Mouse (Mus musculus) kidney, adult 9 months (tissue): Measurements from ENCODE around the gene Flvcr2.

Source experiments
- DNase-seq: peaks from one replicate; pipeline ENCODE4 v3.0.0; 2022

Flvcr2 gene

DNA sequence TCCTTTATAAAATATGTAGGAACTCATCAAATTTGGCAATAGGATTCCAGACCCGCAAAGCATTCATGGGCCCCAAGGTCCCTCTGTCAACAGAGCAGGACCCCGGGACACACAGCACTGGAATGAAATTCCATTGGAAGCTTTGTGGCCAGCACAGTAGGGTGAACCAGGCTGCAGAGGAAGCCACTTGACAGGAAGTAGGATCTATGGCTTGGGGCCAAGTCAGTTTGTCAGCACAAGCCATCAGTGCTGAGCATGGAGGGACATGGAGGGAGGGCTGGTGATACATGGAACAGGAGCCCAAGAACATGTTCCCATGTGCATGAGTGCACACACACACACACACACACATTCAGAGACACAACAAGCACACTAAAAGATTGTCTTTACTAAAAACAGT is 10.1 kb upstream of the Flvcr2 start:
- peak; percentile 35 for DNase-seq

DNA sequence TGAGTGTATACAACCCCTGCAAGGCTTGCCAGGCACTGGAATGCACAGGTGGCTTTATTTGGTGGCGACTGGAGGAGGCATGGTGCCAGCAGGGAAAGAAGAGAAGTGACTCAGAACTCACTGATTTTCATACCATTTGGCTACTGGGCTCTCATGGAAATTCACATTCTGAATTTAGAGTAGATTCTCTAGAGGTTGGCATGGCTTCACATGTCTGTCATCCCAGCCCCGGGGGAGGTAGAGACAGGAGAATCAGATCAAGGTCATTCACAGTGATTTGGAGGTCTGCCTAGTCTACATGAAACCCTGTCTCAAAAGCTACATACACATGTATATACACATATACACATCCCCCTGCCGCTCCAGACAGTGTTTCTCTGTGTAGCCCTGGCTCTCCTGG is 9.4 kb upstream of the Flvcr2 start:
- DNase-seq, result no peak

DNA sequence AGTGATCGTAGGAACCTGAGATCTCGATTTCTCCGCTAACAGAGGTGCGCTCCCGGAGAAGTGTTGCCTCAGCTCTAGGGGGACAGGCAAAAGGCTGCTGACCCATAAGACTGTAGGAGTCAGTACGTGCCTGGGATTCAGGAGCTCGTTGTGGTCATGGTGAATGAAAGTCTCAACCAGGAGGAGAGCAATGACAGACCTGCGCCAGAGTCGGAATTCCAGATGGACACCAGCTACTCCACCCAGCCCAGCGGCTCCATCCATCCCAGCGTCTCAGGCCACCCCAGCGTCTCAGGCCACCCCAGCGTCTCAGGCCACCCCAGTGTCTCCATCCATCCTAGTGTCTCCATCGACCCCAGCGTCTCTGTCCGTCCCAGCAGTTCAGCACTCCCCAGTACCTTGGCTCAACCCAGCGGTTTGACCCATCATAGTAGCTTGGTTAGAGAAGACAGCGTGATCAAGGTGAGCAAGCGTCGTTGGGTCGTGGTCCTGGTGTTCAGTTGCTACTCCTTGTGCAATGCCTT is 419 bp downstream of the Flvcr2 start:
- DNase-seq, result no peak

DNA sequence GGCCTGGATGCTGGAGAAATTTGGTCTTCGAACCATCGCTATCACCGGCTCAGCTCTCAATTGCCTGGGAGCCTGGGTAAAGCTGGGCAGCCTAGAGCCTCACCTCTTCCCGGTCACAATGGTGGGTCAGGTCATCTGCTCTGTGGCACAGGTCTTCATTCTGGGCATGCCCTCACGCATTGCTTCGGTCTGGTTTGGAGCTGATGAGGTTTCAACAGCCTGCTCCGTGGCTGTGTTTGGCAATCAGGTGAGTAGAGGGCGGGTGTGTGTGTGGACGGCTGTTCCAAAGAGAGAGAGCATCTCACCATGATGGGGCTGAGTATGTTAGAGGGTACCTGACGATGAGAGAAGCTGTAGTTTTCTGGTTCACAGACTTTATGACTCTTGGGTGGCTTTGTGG is 1.0 kb downstream of the Flvcr2 start:
- DNase-seq, result no peak

DNA sequence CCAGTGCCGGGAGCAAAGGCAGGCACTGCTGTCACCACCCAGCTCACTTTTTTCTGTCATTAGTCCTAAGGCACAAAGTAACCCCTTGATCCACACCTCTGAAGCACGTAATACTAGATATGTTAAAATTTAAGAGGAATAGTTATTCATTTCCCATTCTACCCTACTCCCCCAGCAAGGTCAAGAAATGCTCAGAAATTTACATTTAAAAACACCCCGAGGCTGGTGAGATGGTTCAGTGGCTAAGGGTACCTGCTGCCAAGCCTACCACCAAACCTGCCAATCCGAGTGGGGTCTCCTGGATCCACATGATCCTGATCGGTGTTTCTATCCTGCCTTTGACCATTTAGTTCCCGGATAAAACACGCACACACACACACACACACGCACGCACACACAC is 3.5 kb downstream of the Flvcr2 start:
- peak; percentile 84 for DNase-seq

DNA sequence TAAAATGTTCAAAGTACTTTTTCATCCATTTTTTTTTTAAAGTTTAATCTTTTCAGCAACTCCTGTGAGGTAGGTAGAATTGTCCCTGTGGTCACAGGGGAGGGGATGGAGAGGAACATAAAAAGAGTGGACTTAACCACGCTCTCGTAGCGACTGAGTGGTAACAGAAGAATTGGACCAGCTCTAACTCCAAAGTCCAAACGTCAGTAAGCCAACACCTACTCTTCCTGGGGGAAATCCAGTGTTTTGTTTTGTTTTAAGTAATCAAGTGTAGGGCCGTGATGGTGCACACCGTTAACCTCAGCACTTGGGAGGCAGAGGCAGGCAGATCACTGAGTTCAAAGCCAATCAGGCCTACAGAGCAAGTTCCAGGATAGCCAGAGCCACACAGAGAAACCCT is 5.8 kb downstream of the Flvcr2 start:
- peak; percentile 80 for DNase-seq

DNA sequence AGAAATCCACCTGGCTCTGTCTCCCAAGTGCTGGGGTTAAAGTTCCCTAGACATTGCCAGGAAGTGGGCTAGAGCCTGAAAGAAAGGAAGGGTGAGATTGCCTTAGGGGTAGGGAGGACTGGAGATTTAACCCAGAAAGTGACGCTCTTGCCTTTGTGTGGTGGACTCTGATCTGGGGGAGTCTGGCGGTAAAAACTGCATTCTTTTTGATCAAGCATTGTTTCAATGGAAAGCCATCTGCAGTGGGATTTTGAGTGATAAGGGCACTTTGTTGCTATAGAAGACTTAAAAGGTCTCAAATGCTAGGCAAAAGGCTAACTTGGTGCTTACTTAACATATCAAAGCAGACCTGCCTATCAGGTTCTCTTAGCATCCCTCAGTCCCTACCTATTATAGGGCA is 6.9 kb downstream of the Flvcr2 start:
- no peak for DNase-seq

DNA sequence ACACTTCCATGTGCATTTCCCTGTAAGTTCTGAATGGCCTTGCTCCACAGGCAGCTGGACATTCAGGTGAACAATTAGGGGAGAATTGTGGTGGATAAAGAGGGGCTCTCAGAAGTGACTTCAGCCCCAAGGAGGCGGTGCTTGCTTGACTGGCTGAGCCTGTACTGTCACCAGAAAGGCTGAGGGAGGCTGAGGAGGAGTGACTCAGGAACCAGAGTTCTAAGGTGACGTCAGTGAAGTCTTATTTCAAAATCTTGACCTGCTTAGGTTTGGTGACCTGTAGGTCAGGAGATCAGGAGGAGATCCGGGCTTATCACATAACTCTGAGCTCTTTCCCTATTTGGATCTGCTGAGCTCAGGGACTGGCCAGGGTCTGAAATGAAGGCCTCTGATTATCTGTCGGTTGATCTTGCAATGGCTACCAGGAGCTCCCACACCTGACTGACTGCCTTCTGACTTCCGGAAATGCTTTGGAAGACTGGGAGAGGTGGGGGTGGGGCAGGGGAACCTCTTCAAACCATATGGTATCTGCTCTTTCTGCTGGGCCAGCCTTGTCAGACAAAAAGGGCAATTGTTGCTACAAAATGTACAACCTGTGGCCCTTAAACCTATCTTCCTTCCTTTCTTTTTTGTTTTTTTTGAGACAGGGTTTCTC is 8.4 kb downstream of the Flvcr2 start:
- DNase-seq, result no peak

DNA sequence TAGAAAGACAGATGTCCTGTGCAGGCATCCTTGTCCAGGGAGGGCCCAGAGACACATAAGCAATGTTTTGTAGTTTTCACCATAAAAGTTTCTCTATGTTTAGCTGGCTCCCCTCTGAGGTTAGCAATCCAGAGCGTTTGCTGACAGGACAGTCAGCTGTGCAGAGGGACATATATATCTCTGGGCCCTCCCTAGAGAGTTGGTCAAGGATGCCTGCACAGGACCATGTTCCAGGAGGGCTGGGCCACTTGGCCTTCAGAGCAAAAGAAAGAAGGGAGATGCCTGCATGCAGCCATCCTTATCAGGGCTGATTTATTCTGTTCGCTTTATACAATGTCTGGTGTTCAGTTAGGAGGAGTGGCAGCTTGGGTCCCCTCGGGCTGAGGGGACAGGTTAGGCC is 10.1 kb downstream of the Flvcr2 start:
- DNase-seq, result no peak

DNA sequence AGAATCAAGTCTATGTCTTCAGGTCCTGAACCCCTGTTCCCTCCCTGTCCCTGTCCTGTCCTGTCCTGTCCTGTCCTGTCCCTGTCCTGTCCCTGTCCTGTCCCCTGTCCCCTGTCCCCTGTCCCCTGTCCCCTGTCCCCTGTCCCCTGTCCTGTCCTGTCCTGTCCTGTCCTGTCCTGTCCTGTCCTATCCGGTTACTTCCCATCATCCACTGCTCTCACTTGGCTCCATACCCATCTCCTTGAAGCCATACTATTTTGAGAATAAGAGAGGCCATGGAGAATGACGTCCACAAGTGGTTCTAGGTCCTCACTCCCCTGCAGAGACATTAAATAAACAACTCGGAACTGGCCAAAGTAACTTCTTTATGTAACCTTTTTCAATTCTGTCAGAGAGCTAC is 10.7 kb downstream of the Flvcr2 start:
- no peak for DNase-seq

DNA sequence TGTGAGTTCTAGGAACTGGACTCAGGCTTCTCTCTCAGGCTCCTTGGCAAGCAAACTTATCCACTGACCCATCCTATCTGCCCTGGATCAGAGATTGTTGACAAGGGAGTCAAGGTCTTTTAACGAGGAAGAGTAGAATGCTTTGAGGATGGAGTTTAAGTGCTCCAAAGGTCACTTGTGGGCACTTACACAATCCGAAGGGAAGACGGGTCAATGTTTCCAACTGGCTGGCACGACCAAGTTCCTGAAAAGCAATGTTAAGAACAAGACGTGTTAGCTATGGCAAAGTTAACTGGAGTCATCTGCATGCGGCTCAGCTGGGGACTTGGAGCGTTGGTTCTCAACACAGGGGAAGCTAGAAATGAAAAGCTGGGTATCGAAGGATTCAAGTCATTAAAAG is 12.4 kb downstream of the Flvcr2 start:
- DNase-seq, result peak; percentile 87

DNA sequence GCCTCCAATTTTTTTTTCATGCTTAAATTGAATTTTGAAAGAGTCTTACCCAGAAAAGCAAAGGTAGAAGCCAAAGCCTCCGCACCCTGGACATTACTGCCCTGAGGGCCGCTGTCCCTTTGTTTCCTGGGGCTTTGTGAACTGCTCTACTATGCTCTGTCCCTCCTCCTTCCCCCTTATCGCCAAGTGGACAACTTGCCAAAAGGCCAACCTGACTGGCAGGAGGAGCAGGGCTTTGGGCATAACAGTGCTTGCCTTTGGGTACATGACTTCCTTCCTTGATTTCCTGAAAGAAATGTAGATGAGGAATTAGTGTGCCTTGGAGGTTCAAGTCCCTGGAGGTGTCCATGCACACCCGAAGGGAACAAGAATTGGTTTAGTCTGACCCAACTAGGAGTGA is 15.1 kb downstream of the Flvcr2 start:
- DNase-seq, result peak; percentile 31

DNA sequence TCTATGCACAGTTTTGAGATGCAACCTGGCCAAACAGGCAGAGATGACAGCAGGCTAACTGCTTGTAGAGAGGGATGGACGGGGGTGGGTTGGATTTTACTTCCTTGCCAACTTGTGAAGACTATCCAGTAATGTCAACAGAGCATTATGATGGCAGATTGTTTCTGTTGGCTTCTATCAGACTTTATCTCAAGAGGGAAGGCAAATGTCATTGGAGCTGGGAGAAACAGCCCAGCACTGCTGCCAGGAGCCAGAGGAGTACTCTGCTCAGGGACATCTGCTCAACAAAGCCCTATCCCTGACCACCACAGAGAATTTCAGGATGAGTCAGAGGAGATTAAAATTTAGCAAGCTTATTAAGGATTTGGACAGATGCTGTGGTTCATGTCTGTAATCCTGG is 18.3 kb downstream of the Flvcr2 start:
- no peak for DNase-seq

DNA sequence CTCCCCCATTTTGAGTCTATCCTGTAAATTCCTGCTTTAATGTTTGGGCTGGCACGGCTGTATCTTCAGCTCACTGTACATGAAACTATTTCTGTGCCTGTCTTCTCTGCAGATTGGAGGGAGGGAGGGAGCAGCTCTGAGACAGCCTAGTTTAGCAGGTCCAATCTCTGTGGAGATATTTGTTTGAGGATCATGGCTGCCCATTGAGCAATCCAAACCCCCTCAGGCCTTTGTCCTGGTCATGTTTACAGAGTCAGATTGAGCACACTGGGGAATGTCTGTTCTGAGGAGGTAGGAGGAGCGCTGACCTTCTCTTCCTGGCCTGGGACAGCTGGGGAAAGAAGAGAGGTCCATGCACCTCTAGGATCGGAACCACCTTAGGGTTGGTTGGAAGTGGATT is 19.9 kb downstream of the Flvcr2 start:
- DNase-seq, result no peak

DNA sequence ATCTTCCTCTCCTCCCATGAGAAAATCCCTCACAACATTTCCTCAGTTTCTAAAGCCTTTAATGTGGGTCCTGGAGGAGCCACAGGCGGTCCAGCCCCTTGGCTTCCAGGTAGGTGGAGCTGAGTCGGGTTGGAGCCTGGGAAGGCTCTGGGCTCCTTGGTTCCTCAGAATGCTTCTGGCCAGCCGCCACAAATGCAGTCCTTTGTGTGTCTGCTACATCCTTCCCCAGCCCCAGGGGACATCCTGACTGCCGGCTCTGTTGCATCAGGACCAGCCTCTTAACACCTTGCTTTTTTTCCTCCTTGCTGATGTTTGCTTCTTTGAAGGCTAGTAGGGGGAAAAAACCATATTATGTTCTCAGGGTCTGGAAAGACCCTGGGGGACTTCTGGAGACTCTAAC is 21.4 kb downstream of the Flvcr2 start:
- no peak for DNase-seq

DNA sequence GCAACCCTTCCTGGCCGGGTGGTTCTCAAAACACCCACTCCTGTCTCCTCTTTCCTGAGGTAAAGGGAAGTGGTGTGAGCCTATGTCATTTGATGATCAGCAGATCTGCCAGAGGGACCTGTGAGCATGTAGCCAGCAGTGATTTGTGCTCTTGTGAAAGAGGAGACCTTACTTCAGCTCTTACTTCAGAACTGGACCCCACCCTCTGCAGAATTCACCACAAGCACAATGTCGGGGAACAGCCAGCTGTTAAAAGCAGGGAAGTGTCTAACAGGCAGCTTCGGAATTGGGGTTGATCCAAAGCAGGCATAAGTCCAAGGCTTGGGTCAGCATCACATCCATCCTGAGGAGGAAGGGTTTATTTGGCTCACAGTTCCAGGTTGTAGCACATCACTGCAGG is 25.0 kb downstream of the Flvcr2 start:
- DNase-seq, result peak; percentile 22

DNA sequence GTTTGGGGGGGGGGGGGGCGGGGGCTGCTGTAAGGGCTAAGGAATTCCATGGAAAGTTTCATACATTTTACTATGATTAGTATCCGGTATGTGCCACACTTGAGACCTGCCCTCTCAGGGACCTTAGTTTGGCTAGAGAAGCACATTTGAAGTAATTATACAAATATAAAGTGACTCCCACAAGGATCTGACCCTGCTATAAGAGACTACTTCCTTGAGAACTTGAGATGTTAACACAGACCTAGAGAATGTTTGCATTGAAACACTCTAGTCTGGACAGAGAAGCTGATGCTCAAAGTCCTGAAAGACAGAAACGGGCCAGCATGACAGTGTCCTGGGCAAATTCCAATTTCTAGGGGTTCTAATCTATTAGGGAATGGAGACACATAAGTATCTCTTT is 32.6 kb downstream of the Flvcr2 start:
- no peak for DNase-seq

DNA sequence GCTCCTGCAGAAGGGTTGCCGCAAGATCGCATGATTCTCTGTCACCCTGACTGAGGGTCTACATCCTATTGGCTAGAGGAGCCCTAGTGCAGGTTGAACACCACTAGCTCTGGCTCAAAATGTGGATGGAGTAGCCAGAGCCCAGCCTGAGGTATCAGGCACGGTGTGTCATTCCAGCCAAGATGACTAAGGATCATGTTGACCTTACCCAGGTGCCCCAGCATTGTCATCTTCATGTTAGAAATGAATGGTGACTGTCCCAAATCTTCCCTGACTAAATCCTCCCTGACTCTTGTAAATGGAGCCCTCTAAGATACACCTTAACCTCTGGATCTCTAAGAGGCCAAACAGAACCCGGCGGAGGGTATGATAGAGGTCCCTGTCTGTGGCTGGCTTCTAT is 33.4 kb downstream of the Flvcr2 start:
- DNase-seq, result no peak

DNA sequence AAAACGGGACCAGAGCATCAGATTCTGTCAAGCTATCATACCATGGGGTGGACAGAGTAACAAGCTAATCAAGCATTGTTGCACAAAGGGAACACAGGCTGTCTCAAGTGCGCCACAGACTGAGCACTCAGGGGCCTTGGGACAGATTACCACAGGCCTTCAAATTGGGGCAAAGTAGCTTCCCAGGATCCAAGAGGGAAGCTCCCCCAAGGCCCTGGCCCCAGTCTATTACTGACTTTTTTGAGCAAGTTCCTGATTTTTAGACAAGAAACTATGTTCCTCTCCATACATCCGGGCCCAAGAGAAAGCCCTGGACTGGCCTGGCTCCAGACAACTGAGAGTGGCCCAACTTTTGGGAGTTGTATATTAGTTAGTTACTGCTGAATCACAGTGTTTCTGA is 35.3 kb downstream of the Flvcr2 start:
- no peak for DNase-seq

DNA sequence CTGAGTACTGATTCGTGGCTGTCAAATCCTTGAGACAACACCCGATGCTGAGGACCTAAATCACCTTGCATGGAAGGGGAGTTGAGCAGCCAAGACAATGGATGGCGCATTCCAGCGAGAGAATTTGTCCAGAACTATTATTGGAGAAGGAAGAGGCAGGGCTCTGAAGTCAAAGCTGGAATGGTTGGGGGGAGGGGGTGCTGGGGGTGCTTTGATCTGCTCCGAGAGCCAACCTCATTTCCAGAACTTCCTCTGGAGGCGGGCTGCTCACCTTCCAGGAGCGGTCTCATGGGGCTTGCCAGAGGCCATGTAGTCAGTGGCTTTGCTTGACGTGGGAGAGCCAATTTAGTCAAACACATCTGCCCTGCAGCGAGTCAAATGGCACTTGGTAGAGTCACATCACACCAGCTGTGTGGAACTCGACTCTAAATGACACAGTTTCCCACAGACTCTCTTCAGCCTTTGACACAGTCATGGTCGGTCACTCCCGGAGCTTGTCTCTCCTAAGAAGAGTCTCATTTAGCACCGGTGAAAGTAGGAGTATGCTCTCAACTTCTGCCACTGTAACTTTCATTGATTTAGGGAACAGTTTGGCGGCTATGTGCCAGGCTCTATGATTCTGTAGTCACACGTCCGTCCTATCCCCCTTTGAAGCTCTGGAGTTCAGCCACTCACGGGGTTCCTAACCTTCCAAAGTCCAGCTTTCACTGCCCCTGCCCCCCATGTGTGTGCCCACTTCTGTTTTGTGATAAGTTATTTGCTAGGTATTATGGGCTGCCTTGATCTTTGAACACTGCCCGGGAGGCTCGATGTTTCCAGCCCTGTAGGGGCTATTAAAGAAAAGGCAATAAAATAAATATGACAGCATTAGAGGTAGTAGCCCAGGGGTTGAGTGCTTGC is 38.8 kb downstream of the Flvcr2 start:
- peak; percentile 60 for DNase-seq

DNA sequence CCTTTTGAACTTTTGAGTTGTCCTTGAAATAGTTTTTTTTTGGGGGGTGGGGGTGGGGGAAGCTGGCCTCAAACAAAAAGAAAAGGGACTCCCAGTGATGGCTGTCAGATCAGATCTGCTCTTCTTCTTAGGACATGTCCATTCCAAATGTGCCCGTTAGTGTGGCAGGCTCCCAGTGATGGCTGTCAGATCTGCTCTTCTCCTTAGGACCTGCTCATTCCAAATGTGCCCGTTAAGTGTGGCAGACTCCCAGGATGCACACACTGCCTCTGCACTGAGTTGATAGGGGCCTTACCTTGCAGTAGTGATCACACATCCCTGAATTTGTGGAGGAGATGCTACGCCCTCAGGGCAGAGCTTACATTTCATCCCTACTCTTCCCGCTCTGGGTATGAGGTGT is 45.8 kb downstream of the Flvcr2 start:
- no peak for DNase-seq

DNA sequence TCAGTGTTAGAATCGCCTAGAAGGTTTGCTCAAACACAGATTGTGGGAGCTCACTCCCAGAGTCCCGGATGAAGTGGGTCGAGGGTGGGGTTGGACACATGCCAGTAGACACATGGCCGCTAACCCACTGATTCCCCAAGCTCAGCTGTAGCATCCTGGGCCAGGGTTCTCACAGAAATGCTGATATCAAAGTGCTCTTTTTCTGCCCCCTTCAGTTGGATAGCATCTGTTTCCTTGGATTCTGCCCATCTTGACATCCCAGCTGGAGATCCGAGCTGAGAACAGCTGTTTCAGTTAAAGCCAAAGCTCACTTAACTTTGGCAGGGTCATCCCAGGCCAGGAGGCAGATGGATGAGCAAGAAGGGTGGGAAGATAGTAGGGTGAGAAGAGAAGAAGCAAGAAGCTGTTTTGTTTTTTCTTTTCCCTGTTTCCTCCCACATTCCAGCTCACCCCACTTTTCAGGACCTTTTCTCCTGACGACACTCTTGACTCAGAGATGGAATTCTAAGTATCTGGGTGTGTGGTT is 46.5 kb downstream of the Flvcr2 start:
- DNase-seq, result peak; percentile 20

DNA sequence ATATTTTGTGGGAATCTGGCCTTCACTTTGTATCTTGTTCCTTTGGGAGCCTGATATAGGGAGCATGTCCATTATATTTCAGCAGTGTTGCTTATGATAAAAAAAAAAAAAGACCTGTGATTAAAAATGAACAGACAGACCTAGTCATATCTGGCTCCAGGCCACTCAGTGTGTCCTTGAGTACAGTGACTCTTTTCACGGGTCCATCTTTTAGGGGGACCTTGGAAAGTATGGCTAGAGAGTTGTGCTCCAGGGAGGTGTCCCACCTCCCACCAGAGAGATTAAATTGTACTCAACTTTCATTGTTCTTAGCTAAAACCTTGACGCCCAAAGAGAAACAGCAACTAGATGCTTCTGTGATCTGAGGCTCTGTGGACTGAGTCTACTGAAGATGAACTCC is 47.8 kb downstream of the Flvcr2 start:
- DNase-seq, result no peak

DNA sequence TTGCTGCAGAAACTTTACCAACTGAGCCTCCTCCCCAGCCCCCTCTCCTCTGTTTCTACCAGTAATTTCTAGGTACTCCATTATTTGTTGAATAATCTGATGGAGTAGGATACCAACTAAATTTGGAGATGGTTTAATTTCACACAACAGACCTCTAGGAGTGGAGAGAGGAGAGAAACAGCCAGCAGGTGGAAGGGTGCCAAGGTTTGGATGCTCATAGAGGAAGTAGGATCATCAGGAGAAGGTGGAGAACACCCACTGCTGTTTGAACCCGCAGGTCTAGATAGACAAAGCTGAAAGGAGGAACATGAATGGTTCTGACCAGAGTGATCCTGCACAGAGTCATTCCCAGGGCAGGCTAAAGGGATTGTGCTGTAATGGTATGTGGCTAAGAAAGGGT is 49.2 kb downstream of the Flvcr2 start:
- DNase-seq, result no peak
